Mouse (Mus musculus) lung, adult 2 months (tissue): ENCODE results near the gene Mical3.

ENCODE experiments used
- CTCF ChIP-seq: fragments of 200-500 bp; IDR thresholded peaks from 2 replicates; pipeline ENCODE4 v1.5.1; 2011; ENCODE audit warnings: mild to moderate bottlenecking, low read length, control low read depth; ENCODE audit not compliant: insufficient read depth
- POLR2A ChIP-seq: fragments of 200-500 bp; IDR thresholded peaks from 2 replicates; pipeline ENCODE4 v1.6.1; 2011; ENCODE audit warnings: low read depth, mild to moderate bottlenecking, control low read depth, low read length, borderline replicate concordance; ENCODE audit errors: extremely low read depth

DNA sequence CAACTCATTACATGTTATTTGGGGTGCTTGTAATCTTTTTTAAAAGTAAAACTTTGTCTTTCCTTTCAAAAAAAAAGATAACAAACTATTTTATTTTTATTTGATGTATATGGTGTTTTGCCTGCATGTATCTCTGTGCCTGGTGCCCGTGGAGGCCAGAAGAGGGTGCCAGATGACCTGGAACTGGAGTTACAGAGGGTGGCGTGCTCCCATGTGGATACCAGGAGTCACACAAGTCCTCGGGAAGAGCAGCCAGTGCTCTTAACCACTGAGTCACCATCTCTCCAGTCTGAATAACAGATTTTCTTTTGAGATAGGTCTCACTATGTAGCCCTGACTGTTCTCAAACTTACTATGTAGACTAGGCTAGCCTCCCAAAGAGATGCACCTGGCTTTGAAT lies 221.3 kb downstream of the Mical3 start:
- TF ChIP-seq CTCF, result no peak
- no peak for TF ChIP-seq POLR2A
